Mouse (Mus musculus) NIH3T3 (cell line): Measurements from ENCODE around the gene Fuk.

ENCODE experiments used
- DNase-seq: peaks from one replicate; pipeline ENCODE4 v3.0.0-alpha.2; 2012; ENCODE audit warnings: low read depth

Fuk gene

GRCm38 (mm10) chr8:110919341-110920031 lies 17.2 kb upstream of the Fuk start, which contains the start of gene St3gal2:
St3gal2 (plus strand) TSS chr8:110919922.
- peak; percentile 96 for DNase-seq

GRCm38 (mm10) chr8:110918460-110918859 lies 16.2 kb upstream of the Fuk start:
- no peak for DNase-seq

GRCm38 (mm10) chr8:110918027-110918426 lies 15.7 kb upstream of the Fuk start:
- DNase-seq, result no peak

GRCm38 (mm10) chr8:110917415-110917814 lies 15.1 kb upstream of the Fuk start:
- DNase-seq, result peak; percentile 97

- peak; percentile 28 for DNase-seq
Observed at GRCm38 (mm10) chr8:110911576-110912570, 9.6 kb upstream of the Fuk start.

- DNase-seq, result peak; percentile 17
Observed at GRCm38 (mm10) chr8:110909850-110910249, 7.6 kb upstream of the Fuk start.

GRCm38 (mm10) chr8:110906682-110907081 lies 4.4 kb upstream of the Fuk start:
- DNase-seq, result no peak

DNA sequence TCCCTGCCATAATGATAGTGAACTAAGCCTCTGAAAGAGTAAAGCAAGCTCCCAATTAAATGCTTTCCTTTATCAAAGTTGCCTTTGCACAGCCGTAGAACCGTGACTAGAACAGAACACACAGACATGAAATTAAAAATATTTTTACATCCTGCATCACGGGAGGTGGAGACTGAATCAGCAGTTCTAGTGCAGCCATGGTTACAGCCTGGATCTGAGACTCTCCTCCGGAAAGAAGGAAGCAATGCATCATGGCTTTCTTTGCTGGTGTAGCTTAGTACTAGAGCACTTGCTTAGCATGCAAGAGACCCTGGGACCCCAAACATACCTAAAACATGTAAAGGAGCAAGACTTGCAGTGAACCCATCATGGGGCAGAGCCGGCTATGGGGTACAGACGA lies 3.1 kb upstream of the Fuk start:
- DNase-seq, result no peak

DNA sequence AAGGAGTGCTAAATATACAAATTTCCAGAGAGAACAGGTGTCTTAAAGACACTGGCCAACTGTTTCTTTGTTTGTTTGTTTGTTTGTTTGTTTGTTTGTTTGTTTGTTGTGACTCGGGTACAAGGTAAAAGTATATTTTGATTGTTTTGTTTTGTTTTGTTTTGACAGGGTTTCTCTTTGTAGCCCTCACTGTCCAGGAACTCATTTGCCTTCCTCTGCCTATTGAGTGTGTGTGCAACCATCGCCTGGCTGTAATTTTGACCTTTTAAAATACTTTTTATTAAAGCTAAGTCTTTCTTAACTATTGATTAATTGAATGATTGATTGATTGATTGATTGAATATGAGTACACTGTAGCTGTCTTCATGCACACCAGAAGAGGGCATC lies 284 bp upstream of the Fuk start:
- no peak for DNase-seq

DNA sequence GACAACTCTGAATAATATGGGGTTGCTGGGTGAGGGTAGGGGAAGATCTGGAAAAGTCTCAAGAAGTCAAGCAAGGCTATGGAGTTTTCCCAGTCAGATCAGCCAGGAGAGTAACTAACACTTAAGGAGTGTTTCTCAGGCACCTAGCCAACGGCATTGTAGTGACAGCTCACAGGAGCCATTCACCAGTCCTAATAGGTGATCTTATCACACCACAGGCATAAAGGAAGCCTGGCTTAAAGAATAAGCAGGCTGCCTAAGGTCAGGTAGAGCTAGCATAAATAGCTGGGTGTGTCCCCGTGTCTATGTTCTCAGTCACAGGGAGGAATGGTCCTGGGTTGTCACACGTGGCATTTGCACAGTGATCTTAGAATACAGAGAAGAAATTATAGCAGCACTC lies 1.2 kb downstream of the Fuk start:
- DNase-seq, result no peak

DNA sequence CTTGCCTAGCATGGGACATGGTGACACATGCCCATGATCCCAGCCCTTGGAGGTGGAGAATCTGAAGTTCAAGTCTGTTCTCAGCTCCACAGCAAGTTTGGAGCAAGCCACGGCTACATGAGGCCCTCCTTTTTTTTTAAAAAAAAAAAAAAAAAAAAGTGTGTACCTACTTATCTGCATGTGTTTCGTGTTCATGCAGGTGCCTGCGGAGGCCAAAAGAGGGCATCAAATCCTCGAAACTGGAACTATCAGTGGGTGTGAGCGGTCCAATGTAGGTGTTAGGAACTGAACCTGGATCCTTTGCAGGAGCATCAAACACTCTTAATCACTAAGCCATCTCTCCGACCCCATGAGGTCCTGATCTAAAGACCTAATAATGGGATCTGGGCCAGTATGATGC lies 4.8 kb downstream of the Fuk start:
- DNase-seq, result no peak

DNA sequence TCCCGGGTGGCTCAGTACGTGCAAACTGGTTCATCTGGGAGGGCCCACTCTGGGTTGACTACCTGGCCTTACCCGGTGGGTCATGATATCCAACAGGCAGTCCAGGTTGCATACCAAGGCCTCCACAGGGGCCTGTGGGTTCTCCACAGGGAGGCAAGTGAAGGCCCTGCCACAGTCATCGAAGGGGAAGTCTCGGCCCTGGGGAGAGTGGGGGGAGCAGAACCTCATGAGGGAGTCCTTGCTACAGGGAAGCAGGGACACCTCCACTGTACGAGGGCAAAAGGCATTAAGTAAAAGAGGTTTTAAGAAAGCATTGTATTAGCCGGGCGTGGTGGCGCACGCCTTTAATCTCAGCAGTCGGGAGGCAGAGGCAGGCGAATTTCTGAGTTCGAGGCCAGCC lies 6.5 kb downstream of the Fuk start:
- no peak for DNase-seq

GRCm38 (mm10) chr8:110895254-110895653 lies 7.0 kb downstream of the Fuk start:
- DNase-seq, result no peak

DNA sequence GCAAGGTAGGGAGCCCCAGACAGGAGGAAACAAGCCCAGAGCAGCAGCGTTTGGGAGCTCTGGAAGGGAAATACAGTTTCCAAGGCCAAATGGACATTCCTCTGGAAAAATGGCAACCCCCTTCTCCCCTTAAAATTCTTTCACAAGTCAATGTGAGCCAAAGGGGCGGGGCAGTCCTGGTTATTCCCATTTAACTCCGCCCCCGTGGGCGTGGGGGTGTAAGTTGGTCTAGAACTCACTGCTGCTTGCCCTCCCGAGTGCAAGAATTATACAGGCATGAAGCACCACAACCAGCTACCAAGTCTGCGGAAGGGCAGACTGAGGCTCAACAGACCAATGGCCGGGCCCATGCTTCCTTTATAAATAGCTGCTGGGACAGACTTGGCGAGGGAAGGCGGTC lies 7.4 kb downstream of the Fuk start:
- peak; percentile 18 for DNase-seq

DNA sequence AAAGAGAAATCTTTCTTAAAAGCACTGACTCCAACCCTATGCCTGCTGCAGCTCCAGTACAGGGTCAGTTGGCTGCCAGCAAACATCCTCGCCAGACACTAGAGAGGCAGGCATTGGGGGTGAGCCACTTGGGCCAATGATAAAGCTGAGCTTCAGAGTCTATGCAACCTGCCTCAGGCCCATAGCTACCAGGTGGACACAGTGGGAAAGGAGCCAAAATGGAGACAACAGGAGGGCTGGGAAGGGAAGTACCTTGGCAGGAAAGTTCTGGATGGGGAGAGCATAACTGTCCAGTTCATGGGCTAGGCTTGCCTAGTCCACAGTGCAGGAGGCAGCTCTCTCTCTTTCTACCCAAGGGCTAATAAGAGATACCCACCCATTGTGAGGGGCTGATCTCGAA lies 9.4 kb downstream of the Fuk start:
- DNase-seq, result no peak

- DNase-seq, result no peak
Observed at GRCm38 (mm10) chr8:110892040-110892439, 10.2 kb downstream of the Fuk start.

- no peak for DNase-seq
Observed at GRCm38 (mm10) chr8:110889904-110890470, 12.3 kb downstream of the Fuk start.

GRCm38 (mm10) chr8:110888860-110889259 lies 13.4 kb downstream of the Fuk start:
- DNase-seq, result no peak

- no peak for DNase-seq
Observed at GRCm38 (mm10) chr8:110888441-110888840, 13.8 kb downstream of the Fuk start.

DNA sequence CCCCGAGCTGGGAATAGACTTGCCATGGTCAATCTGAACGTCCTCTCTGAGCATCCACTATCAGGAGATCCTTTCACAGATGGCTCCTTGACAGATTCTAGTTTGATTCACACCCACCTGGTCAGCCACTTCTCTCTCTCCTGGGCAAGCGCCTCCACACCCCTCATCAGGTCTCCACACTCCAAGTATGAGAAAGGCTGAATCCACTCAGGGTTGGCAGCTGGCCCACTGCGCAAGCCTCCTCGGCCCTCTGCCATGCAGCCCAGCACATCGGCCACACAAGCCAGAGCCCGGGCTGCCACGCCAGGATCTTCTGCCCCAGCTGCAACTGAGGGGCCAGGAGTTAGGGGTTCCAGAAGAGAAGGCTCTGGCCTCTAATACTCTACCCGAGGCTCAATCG lies 14.7 kb downstream of the Fuk start:
- no peak for DNase-seq

- DNase-seq, result no peak
Observed at GRCm38 (mm10) chr8:110886634-110887033, 15.7 kb downstream of the Fuk start.

- no peak for DNase-seq
Observed at GRCm38 (mm10) chr8:110883824-110884223, 18.5 kb downstream of the Fuk start.
